Mouse (Mus musculus): ENCODE data around the gene Myo18b. TPM values are rescaled to one million over a fixed set of nuclear protein-coding genes. Genes with fewer than 3 reads are reported as not detected.

Gene Myo18b
- total RNA-seq, 1 experiment from 2014 or later, result 0.05 TPM

- no peak for ATAC-seq (replicated peaks; ENCODE audit: low read depth, poor library complexity, severe bottlenecking)
These were observed 18.6 kb downstream of the Myo18b start for GRCm38 (mm10) chr5:112877391-112878115.

GRCm38 (mm10) chr5:112876846-112877390, 19.2 kb downstream of the Myo18b start:
- ATAC-seq (replicated peaks; ENCODE audit: low read depth, poor library complexity, severe bottlenecking), result peak; percentile 76

GRCm38 (mm10) chr5:112872999-112873398, 23.2 kb downstream of the Myo18b start:
- ATAC-seq (replicated peaks; ENCODE audit: low read depth, poor library complexity, severe bottlenecking), result no peak

- ATAC-seq (replicated peaks; ENCODE audit: low read depth, poor library complexity, severe bottlenecking), result peak; percentile 70
These were observed 25.4 kb downstream of the Myo18b start for GRCm38 (mm10) chr5:112870729-112871128.

- ATAC-seq (replicated peaks; ENCODE audit: low read depth, poor library complexity, severe bottlenecking), result no peak
These were observed 27.5 kb downstream of the Myo18b start for GRCm38 (mm10) chr5:112868620-112869019.

- ATAC-seq (replicated peaks; ENCODE audit: low read depth, poor library complexity, severe bottlenecking), result no peak
These were observed 31.3 kb downstream of the Myo18b start for GRCm38 (mm10) chr5:112864719-112865367.

GRCm38 (mm10) chr5:112859379-112860035, 36.7 kb downstream of the Myo18b start:
- no peak for ATAC-seq (replicated peaks; ENCODE audit: low read depth, poor library complexity, severe bottlenecking)

- ATAC-seq (replicated peaks; ENCODE audit: low read depth, poor library complexity, severe bottlenecking), result no peak
These were observed 43.0 kb downstream of the Myo18b start for GRCm38 (mm10) chr5:112853179-112853578.

- ATAC-seq (replicated peaks; ENCODE audit: low read depth, poor library complexity, severe bottlenecking), result no peak
These were observed 44.8 kb downstream of the Myo18b start for GRCm38 (mm10) chr5:112851389-112851788.

- peak; percentile 68 for ATAC-seq (replicated peaks; ENCODE audit: low read depth, poor library complexity, severe bottlenecking)
These were observed 47.4 kb downstream of the Myo18b start for GRCm38 (mm10) chr5:112848586-112849280.

GRCm38 (mm10) chr5:112847985-112848542, 48.1 kb downstream of the Myo18b start:
- ATAC-seq (replicated peaks; ENCODE audit: low read depth, poor library complexity, severe bottlenecking), result no peak

- ATAC-seq (replicated peaks; ENCODE audit: low read depth, poor library complexity, severe bottlenecking), result no peak
These were observed 50.0 kb downstream of the Myo18b start for GRCm38 (mm10) chr5:112846146-112846545.

- no peak for ATAC-seq (replicated peaks; ENCODE audit: low read depth, poor library complexity, severe bottlenecking)
These were observed 51.7 kb downstream of the Myo18b start for GRCm38 (mm10) chr5:112844460-112844859.

GRCm38 (mm10) chr5:112843676-112844257, 52.4 kb downstream of the Myo18b start:
- ATAC-seq (replicated peaks; ENCODE audit: low read depth, poor library complexity, severe bottlenecking), result no peak

- ATAC-seq (replicated peaks; ENCODE audit: low read depth, poor library complexity, severe bottlenecking), result no peak
These were observed 53.5 kb downstream of the Myo18b start for GRCm38 (mm10) chr5:112842696-112843095.

- no peak for ATAC-seq (replicated peaks; ENCODE audit: low read depth, poor library complexity, severe bottlenecking)
These were observed 54.3 kb downstream of the Myo18b start for GRCm38 (mm10) chr5:112841850-112842249.

GRCm38 (mm10) chr5:112834896-112835295, 61.3 kb downstream of the Myo18b start:
- ATAC-seq (replicated peaks; ENCODE audit: low read depth, poor library complexity, severe bottlenecking), result no peak

- ATAC-seq (replicated peaks; ENCODE audit: low read depth, poor library complexity, severe bottlenecking), result no peak
These were observed 62.3 kb downstream of the Myo18b start for GRCm38 (mm10) chr5:112833866-112834265.

GRCm38 (mm10) chr5:112825091-112825794, 70.9 kb downstream of the Myo18b start:
- ATAC-seq (replicated peaks; ENCODE audit: low read depth, poor library complexity, severe bottlenecking), result no peak
